Mouse (Mus musculus) limb, embryonic 14.5 days (tissue): ENCODE results near the gene Wdr18. TPM values are rescaled to one million over a fixed set of nuclear protein-coding genes. Genes with fewer than 3 reads are reported as not detected.

Experiments used
- ATAC-seq: fragments of 200-750 bp; cut with Nextera tagmentation; 2 replicates; pipeline ENCODE4 v1.8.0; 2017; ENCODE audit warnings: low read depth, moderate number of reproducible peaks, moderate TSS enrichment; ENCODE audit not compliant: low FRiP score
- DNase-seq: peaks from one replicate; pipeline ENCODE4 v3.0.0-alpha.2; 2015; ENCODE audit warnings: low spot score
- H3K27ac ChIP-seq: fragments of 300-500 bp; sonication (generic); replicated peaks from 2 replicates; pipeline ENCODE4 v1.5.1; 2014; ENCODE audit warnings: low read depth, mild to moderate bottlenecking, low read length, moderate library complexity, mixed read lengths
- H3K27me3 ChIP-seq: fragments of 300-500 bp; sonication (generic); 2 replicates; pipeline ENCODE4 v1.6.1; 2014; ENCODE audit warnings: low read length, mixed read lengths; ENCODE audit not compliant: control insufficient read depth, insufficient read depth
- H3K36me3 ChIP-seq: fragments of 300-500 bp; sonication (generic); 2 replicates; pipeline ENCODE4 v1.6.1; 2014; ENCODE audit warnings: mild to moderate bottlenecking, low read length, moderate library complexity, mixed read lengths; ENCODE audit not compliant: control insufficient read depth, insufficient read depth
- H3K4me1 ChIP-seq: fragments of 300-500 bp; sonication (generic); 2 replicates; pipeline ENCODE4 v1.6.1; 2014; ENCODE audit warnings: antibody characterized with exemption, low read length, mixed read lengths; ENCODE audit not compliant: control insufficient read depth, insufficient read depth
- H3K4me2 ChIP-seq: fragments of 300-500 bp; sonication (generic); replicated peaks from 2 replicates; pipeline ENCODE4 v1.6.1; 2014; ENCODE audit warnings: low read depth, mild to moderate bottlenecking, low read length, moderate library complexity; ENCODE audit not compliant: severe bottlenecking
- H3K4me3 ChIP-seq: fragments of 300-500 bp; sonication (generic); replicated peaks from 2 replicates; pipeline ENCODE4 v1.5.1; 2014; ENCODE audit warnings: low read length
- H3K9ac ChIP-seq: fragments of 300-500 bp; sonication (generic); 2 replicates; pipeline ENCODE4 v1.6.1; 2014; ENCODE audit warnings: mild to moderate bottlenecking, low read depth, low read length, moderate library complexity; ENCODE audit not compliant: severe bottlenecking
- H3K9me3 ChIP-seq: fragments of 300-500 bp; sonication (generic); 2 replicates; pipeline ENCODE4 v1.6.1; 2016; ENCODE audit warnings: low read length; ENCODE audit not compliant: control insufficient read depth
- POLR2A ChIP-seq: fragments of 200-500 bp; IDR thresholded peaks from 2 replicates; pipeline ENCODE4 v1.8.0; 2012; ENCODE audit warnings: inconsistent platforms, mild to moderate bottlenecking, moderate library complexity, borderline replicate concordance; ENCODE audit not compliant: insufficient read depth, insufficient read length; ENCODE audit errors: extremely low read depth
- WGBS: fragments of 180-500 bp; shearing (Covaris S2); extraction: QIAGEN DNeasy Blood & Tissue Kit; methylation state at CpG from one replicate; pipeline ENCODE4 v1.1.7; 2014; 5-methylcytosine and 5-hydroxymethylcytosine counted together
- polyA plus RNA-seq, 2 experiments: library from polyadenylated mRNA; depleted of rRNA in 1 of 2; stranded (reverse) in 1 of 2; unstranded in 1 of 2; fragments of >200 nt; fragmentation: Nextera tagmentation in 1 of 2; extraction: Ambion mirVana in 1 of 2; gene quantifications; 2 replicates each; pipeline versions ENCODE4 v1.2.1 to v1.2.3; 2012 to 2014

Gene Wdr18
- polyA plus RNA-seq, 2 experiments: 58.7 to 106 TPM

DNA sequence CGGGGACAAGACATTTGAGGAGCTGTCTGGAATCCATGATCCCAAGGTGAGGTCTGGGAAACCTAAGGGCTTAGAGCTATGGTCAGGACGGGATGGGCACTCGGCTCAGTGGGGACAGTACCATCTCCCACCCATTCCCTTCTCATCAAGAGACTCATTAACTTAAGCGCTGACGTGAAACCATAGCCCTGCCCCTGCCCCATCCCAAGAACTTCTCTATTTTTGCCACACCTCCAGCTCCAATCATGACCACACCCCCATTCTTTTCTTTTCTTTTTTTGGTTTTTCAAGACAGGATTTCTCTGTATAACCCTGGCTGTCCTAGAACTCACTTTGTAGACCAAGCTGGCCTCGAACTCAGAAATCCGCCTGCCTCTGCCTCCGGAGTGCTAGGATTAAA, 14.7 kb downstream of the Wdr18 start:
- Histone ChIP-seq H3K4me3 (no peak overlapping the region), H3K9me3 (no peaks in the 10 kb centered on the region), H3K4me2 (no peak overlapping the region), H3K27ac (no peak overlapping the region), H3K36me3 (peaks cover 50% of the 10 kb centered on the region), H3K4me1 (no peaks in the 10 kb centered on the region), H3K27me3 (no peaks in the 10 kb centered on the region), H3K9ac (no peak overlapping the region)
- ATAC-seq (no peak), DNase-seq (no peak)
- TF ChIP-seq POLR2A: no peak
- 83% methylated on average over 8 of the region's 8 CpGs for WGBS

DNA sequence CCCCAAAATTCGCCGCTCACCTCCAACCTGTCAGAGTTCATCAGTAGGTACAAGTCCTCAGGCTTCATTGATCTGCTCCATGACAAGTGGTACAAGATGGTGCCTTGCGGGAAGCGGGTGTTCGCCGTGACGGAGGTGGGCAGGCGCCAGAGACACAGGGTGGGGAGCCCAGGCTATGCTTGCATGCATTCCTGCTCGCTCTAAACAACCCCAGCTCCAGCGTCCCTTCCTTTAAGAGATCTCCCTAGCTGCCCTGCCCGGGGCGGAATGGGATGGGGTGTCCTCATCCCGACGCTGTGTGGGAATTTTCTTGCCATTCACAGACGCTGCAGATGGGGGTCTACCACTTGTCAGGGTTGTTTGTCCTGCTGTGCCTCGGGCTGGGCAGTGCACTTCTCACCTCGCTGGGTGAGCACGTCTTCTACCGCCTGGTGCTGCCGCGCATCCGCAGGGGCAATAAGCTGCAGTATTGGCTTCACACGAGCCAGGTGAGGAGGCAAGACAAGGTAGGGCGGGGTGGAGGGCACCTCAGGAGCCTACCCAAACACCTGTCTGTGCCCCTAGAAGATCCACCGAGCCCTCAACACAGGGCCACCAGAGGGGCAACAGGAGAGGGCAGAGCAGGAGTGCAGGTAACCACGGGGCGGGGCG, 16.2 kb downstream of the Wdr18 start:
- no peak overlapping the region for H3K9ac ChIP-seq
- no peaks in the 10 kb centered on the region for H3K27me3 ChIP-seq
- H3K36me3 ChIP-seq: peaks cover 54% of the 10 kb centered on the region
- DNase-seq (no peak), ATAC-seq (no peak)
- no peak overlapping the region for H3K4me2 ChIP-seq
- no peaks in the 10 kb centered on the region for H3K9me3 ChIP-seq
- no peak overlapping the region for H3K4me3 ChIP-seq
- H3K4me1 ChIP-seq: no peaks in the 10 kb centered on the region
- no peak overlapping the region for H3K27ac ChIP-seq
- TF ChIP-seq POLR2A: no peak
- WGBS: 88% methylated on average over 28 of the region's 28 CpGs

DNA sequence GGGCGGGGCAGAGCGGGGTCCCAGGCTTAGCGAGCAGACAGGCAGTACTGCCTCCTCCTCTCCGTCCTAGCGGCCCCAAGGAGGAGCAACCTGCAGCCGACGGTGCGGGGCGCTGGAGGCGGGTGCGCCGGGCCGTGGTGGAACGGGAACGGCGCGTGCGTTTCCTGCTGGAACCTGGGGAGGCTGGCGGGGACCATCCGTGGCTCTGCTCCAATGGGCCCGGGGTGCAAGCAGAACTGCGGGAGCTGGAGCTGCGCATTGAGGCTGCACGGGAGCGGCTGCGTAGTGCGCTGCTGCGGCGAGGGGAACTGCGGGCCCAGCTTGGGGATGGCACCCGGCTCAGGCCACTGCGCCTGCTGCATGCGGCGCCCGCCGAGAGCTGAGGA, 16.8 kb downstream of the Wdr18 start:
- H3K27me3 ChIP-seq: no peaks in the 10 kb centered on the region
- H3K36me3 ChIP-seq: peaks cover 57% of the 10 kb centered on the region
- no peak for ATAC-seq
- H3K9ac ChIP-seq: no peak overlapping the region
- 74% methylated on average over 33 of the region's 36 CpGs for WGBS
- TF ChIP-seq POLR2A: no peak
- H3K4me3 ChIP-seq: no peak overlapping the region
- no peak for DNase-seq
- no peaks in the 10 kb centered on the region for H3K9me3 ChIP-seq
- no peaks in the 10 kb centered on the region for H3K4me1 ChIP-seq
- H3K4me2 ChIP-seq: no peak overlapping the region
- H3K27ac ChIP-seq: no peak overlapping the region

DNA sequence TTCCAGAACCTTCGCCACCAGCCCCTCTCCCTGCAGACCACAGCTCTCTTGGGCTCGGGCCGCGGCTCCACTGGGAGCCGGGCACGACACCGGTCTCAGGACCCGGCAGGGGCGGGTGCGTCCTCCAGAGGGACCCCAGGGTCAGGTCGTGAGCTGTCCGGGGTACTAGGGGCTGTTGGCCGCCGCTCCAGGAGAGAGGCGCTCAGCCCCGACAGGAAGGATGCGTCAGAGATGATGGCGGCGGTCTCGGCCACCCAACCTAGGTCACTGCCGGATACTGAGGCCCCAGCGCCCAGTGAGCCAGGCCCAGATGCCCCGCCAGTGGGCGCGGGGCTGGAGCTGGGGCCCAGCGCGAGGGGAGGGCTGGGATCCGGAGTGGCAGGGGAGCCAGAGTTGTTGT, 17.4 kb downstream of the Wdr18 start:
- no peaks in the 10 kb centered on the region for H3K27me3 ChIP-seq
- no peak for TF ChIP-seq POLR2A

DNA sequence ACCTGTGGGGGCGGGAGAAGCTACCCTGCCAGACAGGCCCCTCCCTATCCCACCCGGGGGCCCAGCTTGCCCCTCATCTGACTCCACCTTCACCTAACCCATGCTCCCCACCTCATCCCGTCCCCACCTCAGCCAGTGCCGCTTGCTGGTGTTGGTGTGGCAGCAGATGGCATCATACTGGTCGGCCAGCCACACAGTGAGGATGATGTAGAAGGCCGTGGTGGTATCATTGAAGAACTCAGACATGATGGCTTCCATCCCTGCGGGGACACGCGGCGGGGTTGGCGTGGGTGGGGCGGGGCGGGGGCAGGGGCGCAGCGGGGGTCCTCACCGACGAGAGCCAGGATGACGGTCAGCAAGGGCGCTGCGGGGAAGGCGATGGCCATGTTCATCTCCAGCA, 18.1 kb downstream of the Wdr18 start:
- WGBS: 94% methylated on average over 20 of the region's 21 CpGs
- no peak for DNase-seq
- Histone ChIP-seq H3K4me3 (no peak overlapping the region), H3K9me3 (no peaks in the 10 kb centered on the region), H3K4me1 (peaks cover 8% of the 10 kb centered on the region), H3K27me3 (no peaks in the 10 kb centered on the region), H3K9ac (no peak overlapping the region), H3K36me3 (peaks cover 57% of the 10 kb centered on the region), H3K4me2 (no peak overlapping the region), H3K27ac (no peak overlapping the region)
- no peak for ATAC-seq
- no peak for TF ChIP-seq POLR2A

More for the DNA sequence above, 17.4 kb downstream of the Wdr18 start:
- Histone ChIP-seq H3K36me3 (peaks cover 57% of the 10 kb centered on the region), H3K4me2 (no peak overlapping the region), H3K9ac (no peak overlapping the region), H3K4me1 (peaks cover under 1% of the 10 kb centered on the region; the same call in 1 of the 2 replicates), H3K4me3 (no peak overlapping the region), H3K9me3 (no peaks in the 10 kb centered on the region), H3K27ac (no peak overlapping the region)
- DNase-seq (no peak), ATAC-seq (no peak)
- 88% methylated on average over 16 of the region's 28 CpGs for WGBS
